ENCODE assay signal across 20 mouse cellular contexts in the genomic region with DNA sequence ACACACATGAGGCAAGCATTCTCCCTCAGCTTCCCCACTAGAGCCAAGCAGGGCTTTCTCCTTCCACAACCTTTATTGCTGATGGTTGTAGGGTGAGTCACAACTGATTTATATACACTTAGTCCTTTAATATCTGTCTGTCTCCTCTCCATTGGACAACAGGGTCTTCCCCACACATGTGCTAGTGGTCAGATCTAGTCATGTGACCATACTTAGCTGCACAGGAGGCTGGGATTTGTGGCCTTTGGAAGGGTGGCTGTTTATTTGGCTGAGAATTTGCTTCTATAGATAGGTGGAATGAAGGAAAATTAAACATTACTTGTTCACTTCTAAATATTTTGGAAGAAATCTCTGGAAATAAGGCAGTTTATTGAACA. TPM values are rescaled to one million over a fixed set of nuclear protein-coding genes. Genes with fewer than 3 reads are reported as not detected.
DNase-seq lines count a peak whose midpoint lies in the region; ATAC-seq and TF ChIP-seq lines count a peak whose summit lies in the region.
"Had no signal": no experiment of that assay in that cellular context is flagged by ENCODE, and none has a peak within 500 bp of the region (broad histone marks: within the 10 kb centered on the region; RNA-seq: fewer than 3 reads in every experiment).

No protein-coding gene starts in this region.

- H3K27ac ChIP-seq in limb, embryonic 14.5 days (replicated peaks; ENCODE audit: low read depth, low read length) = no peak overlapping the region
- H3K27ac ChIP-seq in limb, embryonic 10.5 days = no peak overlapping the region
- no peak overlapping the region for H3K27ac ChIP-seq in MEL (ENCODE audit: control insufficient read depth, low read depth, low read length)
- H3K27ac ChIP-seq: embryonic facial prominence, embryonic 15.5 days; hindbrain, embryonic 12.5 days; midbrain, embryonic 10.5 days had no signal

- no peak for ATAC-seq in limb, embryonic 14.5 days (ENCODE audit: low FRiP score, low read depth)
- 0 out of 2 replicates have a peak, but pooled peaks have one; percentile 2 for ATAC-seq in monocyte, adult 5-6 weeks (replicated peaks; ENCODE audit: insufficient number of reproducible peaks, low FRiP score, low TSS enrichment, poor library complexity, severe bottlenecking)
- ATAC-seq: forebrain, postnatal 0 days had no signal

- H3K79me2 ChIP-seq in MEL (ENCODE audit: control insufficient read depth, insufficient read depth, low read length, poor library complexity) = peaks cover 91% of the 10 kb centered on the region

- no peak for TF ChIP-seq EP300 in MEL (IDR thresholded peaks at IDR 0.05; ENCODE audit: low read depth in 1 of 2, low read length in 2 of 2)

- TF ChIP-seq CTCF in MEL (IDR thresholded peaks at IDR 0.05 in 2 of 3, conservative IDR thresholded peaks at IDR 0.05 in 1 of 3; ENCODE audit: control insufficient read depth in 1 of 3, insufficient read depth in 1 of 3, low read depth in 2 of 3, low read length in 3 of 3, poor library complexity in 1 of 3, severe bottlenecking in 1 of 3) = no peak

- no peak for DNase-seq in limb, embryonic 14.5 days (ENCODE audit: low spot score)
- no peak for DNase-seq in limb, embryonic 10.5 days (ENCODE audit: low spot score)
- DNase-seq in 3T3-L1 (ENCODE audit: low read depth, low spot score) (peak; percentile 73), MEL (ENCODE audit: low read depth, low spot score) (no peak)
- DNase-seq in adrenal gland, adult 8-10 months = no peak
- no peak for DNase-seq in urinary bladder, adult 18-20 months (ENCODE audit: low spot score in 2 of 2)
- DNase-seq: adrenal gland, postnatal 25 days; cerebellum, adult 2 months; cerebellum, postnatal 36 days; forebrain, postnatal 0 days; heart, postnatal 14 days; kidney, adult 9 months; kidney, postnatal 4 days; layer of hippocampus, adult 9-11 months; lung, postnatal 14 days had no signal

- no peaks in the 10 kb centered on the region for H3K9me3 ChIP-seq in limb, embryonic 14.5 days (ENCODE audit: control insufficient read depth, low read length)
- H3K9me3 ChIP-seq in limb, embryonic 10.5 days (replicated peaks) = no peaks in the 10 kb centered on the region
- no peaks in the 10 kb centered on the region for H3K9me3 ChIP-seq in MEL (replicated peaks; ENCODE audit: insufficient read depth, low read length)
- H3K9me3 ChIP-seq: embryonic facial prominence, embryonic 15.5 days; hindbrain, embryonic 12.5 days; midbrain, embryonic 10.5 days had no signal

- H3K4me3 ChIP-seq in limb, embryonic 14.5 days (replicated peaks; ENCODE audit: low read length) = no peak overlapping the region
- H3K4me3 ChIP-seq in limb, embryonic 10.5 days = no peak overlapping the region
- H3K4me3 ChIP-seq in MEL (ENCODE audit: control insufficient read depth in 1 of 2, insufficient read depth in 1 of 2, low read depth in 2 of 2, low read length in 2 of 2) = no peak overlapping the region
- H3K4me3 ChIP-seq: embryonic facial prominence, embryonic 15.5 days; hindbrain, embryonic 12.5 days; midbrain, embryonic 10.5 days had no signal

- TF ChIP-seq RAD21 in MEL (IDR thresholded peaks at IDR 0.05; ENCODE audit: low read depth, low read length) = no peak

- TF ChIP-seq POLR2A in limb, embryonic 14.5 days (IDR thresholded peaks at IDR 0.05; ENCODE audit: borderline replicate concordance, extremely low read depth, insufficient read depth, insufficient read length) = no peak
- no peak for TF ChIP-seq POLR2A in MEL (IDR thresholded peaks at IDR 0.05; ENCODE audit: control insufficient read depth in 1 of 2, insufficient read depth in 1 of 2, low read depth in 1 of 2, low read length in 2 of 2, poor library complexity in 1 of 2)

- H3K36me3 ChIP-seq in limb, embryonic 14.5 days (ENCODE audit: control insufficient read depth, insufficient read depth, low read length) = no peaks in the 10 kb centered on the region
- H3K36me3 ChIP-seq in limb, embryonic 10.5 days = no peaks in the 10 kb centered on the region
- peaks cover 1 to 35% of the 10 kb centered on the region in 2 experiments for H3K36me3 ChIP-seq in MEL (ENCODE audit: control insufficient read depth in 1 of 2, insufficient read depth in 2 of 2, low read length in 2 of 2)
- H3K36me3 ChIP-seq: embryonic facial prominence, embryonic 15.5 days; hindbrain, embryonic 12.5 days had no signal

- 0 out of 2 replicates have a peak overlapping the region, but pooled peaks have one; percentile 21 for H3K9ac ChIP-seq in limb, embryonic 14.5 days (ENCODE audit: low read depth, low read length, severe bottlenecking)
- no peak overlapping the region for H3K9ac ChIP-seq in MEL (ENCODE audit: control insufficient read depth, low read depth, low read length, poor library complexity, severe bottlenecking)
- H3K9ac ChIP-seq: embryonic facial prominence, embryonic 15.5 days; forebrain, postnatal 0 days; hindbrain, embryonic 12.5 days had no signal

- H3K4me2 ChIP-seq in limb, embryonic 14.5 days (replicated peaks; ENCODE audit: low read depth, low read length, severe bottlenecking) = no peak overlapping the region
- H3K4me2 ChIP-seq: embryonic facial prominence, embryonic 15.5 days; heart, embryonic 11.5 days; hindbrain, embryonic 12.5 days had no signal

- H3K4me1 ChIP-seq in limb, embryonic 14.5 days (ENCODE audit: control insufficient read depth, insufficient read depth, low read length) = peaks cover 31% of the 10 kb centered on the region
- H3K4me1 ChIP-seq in limb, embryonic 10.5 days = peaks cover 37% of the 10 kb centered on the region
- peaks cover 6 to 17% of the 10 kb centered on the region in 2 experiments; a peak in 2 of 4 replicates for H3K4me1 ChIP-seq in MEL (ENCODE audit: control insufficient read depth in 1 of 2, insufficient read depth in 2 of 2, low read length in 2 of 2)

- H3K27me3 ChIP-seq in limb, embryonic 14.5 days (ENCODE audit: control insufficient read depth, insufficient read depth, low read length) = no peaks in the 10 kb centered on the region
- H3K27me3 ChIP-seq in limb, embryonic 10.5 days (ENCODE audit: low read depth, poor library complexity, severe bottlenecking) = no peaks in the 10 kb centered on the region
- H3K27me3 ChIP-seq in MEL (ENCODE audit: control insufficient read depth in 1 of 2, insufficient read depth in 2 of 2, low read length in 2 of 2) = no peaks in the 10 kb centered on the region
- H3K27me3 ChIP-seq: embryonic facial prominence, embryonic 15.5 days; hindbrain, embryonic 12.5 days had no signal

TF ChIP-seq in MEL, 35 proteins besides CTCF, POLR2A, EP300 and RAD21:
- TF ChIP-seq ZMIZ1 (IDR thresholded peaks at IDR 0.05; ENCODE audit: low read depth, low read length) (no peak), E2F4 (IDR thresholded peaks at IDR 0.05; ENCODE audit: borderline replicate concordance, low read depth, low read length) (no peak), USF1 (IDR thresholded peaks at IDR 0.05; ENCODE audit: low read depth, low read length) (peak; percentile 76)

RNA-seq across cellular contexts. Expression of gene Dyrk1a, which starts 4.9 kb away (rescaled TPM):
- 35.0 and 45.1 TPM in 2 replicates for polyA plus RNA-seq in limb, embryonic 14.5 days (2012; rRNA removed)
- 12.3 and 15.1 TPM in 2 replicates for polyA plus RNA-seq in limb, embryonic 14.5 days (2014; fragmentation: Nextera tagmentation; extraction: Ambion mirVana)
- 8.2 and 8.9 TPM in 2 replicates for polyA plus RNA-seq in limb, embryonic 10.5 days (2016; fragmentation: Nextera tagmentation; extraction: Ambion mirVana)
- total RNA-seq in MEL (2012; rRNA removed) = 22.6 and 27.5 TPM in 2 replicates
- 100 to 1,000 TPM in 1 of 2 experiments, 10 to 100 TPM in 1; 34.7 to 126 TPM for polyA plus RNA-seq in MEL (2012; ENCODE audit: insufficient read depth in 1 of 2, insufficient read length in 2 of 2, low read depth in 1 of 2, low replicate concordance in 2 of 2, missing spikeins in 1 of 2)
- 87.6 to 107 TPM (median 95.1 TPM) in 3 replicates for total RNA-seq in monocyte, adult 5-6 weeks (2017)
- 10 to 100 TPM; 62.2 to 78.6 (median 69.6) TPM for total RNA-seq in adrenal gland, adult 8-10 months (2022)

RNA-seq across cellular contexts. Expression of gene Vps26c, which starts 48.1 kb away (rescaled TPM):
- polyA plus RNA-seq in limb, embryonic 14.5 days (2012; rRNA removed) = 50.3 and 55.3 TPM in 2 replicates
- 55.0 and 55.7 TPM in 2 replicates for polyA plus RNA-seq in limb, embryonic 14.5 days (2014; fragmentation: Nextera tagmentation; extraction: Ambion mirVana)
- 53.2 and 57.9 TPM in 2 replicates for polyA plus RNA-seq in limb, embryonic 10.5 days (2016; fragmentation: Nextera tagmentation; extraction: Ambion mirVana)
- 20.9 and 23.2 TPM in 2 replicates for total RNA-seq in MEL (2012; rRNA removed)
- polyA plus RNA-seq in MEL (2012; ENCODE audit: insufficient read depth in 1 of 2, insufficient read length in 2 of 2, low read depth in 1 of 2, low replicate concordance in 2 of 2, missing spikeins in 1 of 2) = 10 to 100 TPM in 1 of 2 experiments, not detected in 1; 23.7 TPM
- total RNA-seq in monocyte, adult 5-6 weeks (2017) = 27.9 to 44.3 TPM (median 39.2 TPM) in 3 replicates
- total RNA-seq in adrenal gland, adult 8-10 months (2022) = 10 to 100 TPM; 54.3 to 68.1 (median 64.4) TPM
